Mouse (Mus musculus) cortical plate, adult 2 months (tissue): Measurements from ENCODE around the gene Olfr1090.

Experiments
- CTCF ChIP-seq: fragments of 200-500 bp; IDR thresholded peaks from 2 replicates; pipeline ENCODE4 v1.5.1; 2011; ENCODE audit warnings: mild to moderate bottlenecking, control low read depth, low read length; ENCODE audit not compliant: insufficient read depth; ENCODE audit errors: extremely low read depth
- POLR2A ChIP-seq: fragments of 200-500 bp; IDR thresholded peaks from 2 replicates; pipeline ENCODE4 v1.6.1; 2011; ENCODE audit warnings: mild to moderate bottlenecking, low read length, control low read depth; ENCODE audit not compliant: insufficient read depth; ENCODE audit errors: extremely low read depth

DNA sequence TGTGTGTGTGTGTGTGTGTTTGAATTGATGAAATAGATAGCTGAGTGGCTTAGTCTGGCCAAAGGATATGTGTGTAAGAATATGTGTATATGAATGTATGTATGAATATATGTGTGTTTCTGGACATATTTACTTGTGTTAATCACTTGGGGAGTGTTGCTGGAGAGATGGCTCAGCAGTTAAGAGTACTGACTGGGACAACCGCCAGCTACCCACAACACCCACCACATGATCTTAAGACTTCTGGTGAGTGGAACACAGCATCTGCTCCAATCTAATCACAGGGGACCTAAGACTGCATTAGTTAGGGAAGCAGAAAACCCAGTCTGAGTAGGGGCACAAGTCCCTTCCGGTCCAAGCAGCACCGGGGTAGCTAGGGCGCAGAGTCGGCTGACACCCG, 2.3 kb upstream of the Olfr1090 start:
- TF ChIP-seq POLR2A (no peak), CTCF (no peak)
